In genomic region chr14:57865256-57865655, GRCm38 (mm10) we compare ENCODE assay signal across 17 mouse cellular contexts.
"Had no signal": no experiment of that assay in that cellular context is flagged by ENCODE, and none has a peak within 500 bp of the region (broad histone marks: within the 10 kb centered on the region; RNA-seq: fewer than 3 reads in every experiment).

No protein-coding gene starts in this region.

- DNase-seq: kidney, adult 9 months; kidney, postnatal 4 days; lung, adult 2 months; lung, postnatal 36 days; midbrain, embryonic 14.5 days; right cerebral cortex, postnatal 4 days; spleen, adult 18-20 months; thymus, postnatal 25 days had no signal

- H3K36me3 ChIP-seq: liver, embryonic 15.5 days had no signal

- H3K4me3 ChIP-seq: layer of hippocampus, adult 2 months; left cerebral cortex, adult 2 months; limb, embryonic 10.5 days; liver, embryonic 15.5 days; midbrain, embryonic 10.5 days had no signal

- ATAC-seq: intestine, postnatal 0 days; lung, postnatal 0 days had no signal

- H3K4me1 ChIP-seq: limb, embryonic 10.5 days; midbrain, embryonic 10.5 days had no signal

- H3K27ac ChIP-seq: kidney, postnatal 0 days; layer of hippocampus, adult 2 months; left cerebral cortex, adult 2 months; limb, embryonic 10.5 days; liver, embryonic 15.5 days; midbrain, embryonic 10.5 days; stomach, postnatal 0 days had no signal

- H3K27me3 ChIP-seq: liver, embryonic 15.5 days had no signal
